Mouse (Mus musculus): ENCODE data around the gene Nrarp.
A peak's percentile ranks its signal among the peaks of the same experiment; 100 is the strongest.

Gene Nrarp

GRCm38 (mm10) chr2:25174866-25175689 is 5.5 kb upstream of the Nrarp start:
- DNase-seq: peak; percentile 85

- no peak for DNase-seq
Observed at GRCm38 (mm10) chr2:25175690-25176078, 4.9 kb upstream of the Nrarp start.

- DNase-seq: no peak
Observed at GRCm38 (mm10) chr2:25176573-25176972, 4.0 kb upstream of the Nrarp start.

- no peak for DNase-seq
Observed at GRCm38 (mm10) chr2:25177076-25177475, 3.5 kb upstream of the Nrarp start.

- DNase-seq: no peak
Observed at GRCm38 (mm10) chr2:25177685-25178084, 2.9 kb upstream of the Nrarp start.

- no peak for DNase-seq
Observed at GRCm38 (mm10) chr2:25178285-25178972, 2.1 kb upstream of the Nrarp start.

GRCm38 (mm10) chr2:25179566-25180217 is 866 bp upstream of the Nrarp start:
- DNase-seq: no peak

GRCm38 (mm10) chr2:25180973-25181890 is 674 bp downstream of the Nrarp start:
- DNase-seq: no peak

GRCm38 (mm10) chr2:25181891-25182397 is 1.4 kb downstream of the Nrarp start:
- no peak for DNase-seq

GRCm38 (mm10) chr2:25182664-25183063 is 2.1 kb downstream of the Nrarp start:
- no peak for DNase-seq

- no peak for DNase-seq
Observed at GRCm38 (mm10) chr2:25183336-25183735, 2.8 kb downstream of the Nrarp start.

- no peak for DNase-seq
Observed at GRCm38 (mm10) chr2:25184496-25184895, 3.9 kb downstream of the Nrarp start.

- DNase-seq: no peak
Observed at GRCm38 (mm10) chr2:25185625-25186574, 5.3 kb downstream of the Nrarp start.

GRCm38 (mm10) chr2:25186575-25186930 is 6.0 kb downstream of the Nrarp start:
- DNase-seq: no peak

GRCm38 (mm10) chr2:25187841-25188240 is 7.3 kb downstream of the Nrarp start:
- DNase-seq: no peak

- DNase-seq: peak; percentile 87
Observed at GRCm38 (mm10) chr2:25193330-25193770, 12.8 kb downstream of the Nrarp start.

GRCm38 (mm10) chr2:25194006-25194405 is 13.4 kb downstream of the Nrarp start:
- DNase-seq: no peak

GRCm38 (mm10) chr2:25194486-25195171 is 14.1 kb downstream of the Nrarp start:
- DNase-seq: no peak

GRCm38 (mm10) chr2:25195211-25196156 is 14.9 kb downstream of the Nrarp start:
- DNase-seq: peak; percentile 82
